Mouse (Mus musculus) frontal cortex, adult 2 months (tissue): ENCODE measurements at regions not wholly inside any gene's neighbourhood (a gene's known extent, or its start where the extent isn't known, plus 50 kb on each side); places are given as distances from the start of the nearest gene placed in this dataset.
A peak's percentile ranks its signal among the peaks of the same experiment; 100 is the strongest.

Source experiments
- DNase-seq, 2 experiments: peaks; one replicate each; pipeline ENCODE4 v3.0.0; 2022; ENCODE audit warnings: low spot score in 1 of 2; ENCODE audit errors: extremely low spot score in 1 of 2

DNA sequence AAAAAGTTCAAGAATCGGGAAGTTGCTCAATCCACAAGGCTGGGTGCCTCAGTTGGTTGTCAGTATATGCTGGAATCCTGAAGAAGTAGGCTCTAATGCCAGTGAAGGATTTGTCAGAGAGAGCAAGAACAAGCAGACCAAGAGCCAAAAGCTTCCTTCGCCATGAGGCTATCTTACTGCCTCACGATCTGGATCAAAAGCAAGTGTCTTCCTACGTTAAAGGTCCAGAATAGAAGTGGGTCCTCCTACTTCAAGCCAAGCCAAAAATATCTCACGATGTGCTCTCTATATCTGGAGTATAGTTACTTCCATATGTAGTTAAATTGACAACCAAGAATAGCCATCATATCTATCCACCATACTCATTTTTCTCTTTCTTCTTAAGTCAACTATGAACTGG lies 102.5 kb upstream of the 4930578C19Rik start:
- DNase-seq = peak; percentile 27 to 33

DNA sequence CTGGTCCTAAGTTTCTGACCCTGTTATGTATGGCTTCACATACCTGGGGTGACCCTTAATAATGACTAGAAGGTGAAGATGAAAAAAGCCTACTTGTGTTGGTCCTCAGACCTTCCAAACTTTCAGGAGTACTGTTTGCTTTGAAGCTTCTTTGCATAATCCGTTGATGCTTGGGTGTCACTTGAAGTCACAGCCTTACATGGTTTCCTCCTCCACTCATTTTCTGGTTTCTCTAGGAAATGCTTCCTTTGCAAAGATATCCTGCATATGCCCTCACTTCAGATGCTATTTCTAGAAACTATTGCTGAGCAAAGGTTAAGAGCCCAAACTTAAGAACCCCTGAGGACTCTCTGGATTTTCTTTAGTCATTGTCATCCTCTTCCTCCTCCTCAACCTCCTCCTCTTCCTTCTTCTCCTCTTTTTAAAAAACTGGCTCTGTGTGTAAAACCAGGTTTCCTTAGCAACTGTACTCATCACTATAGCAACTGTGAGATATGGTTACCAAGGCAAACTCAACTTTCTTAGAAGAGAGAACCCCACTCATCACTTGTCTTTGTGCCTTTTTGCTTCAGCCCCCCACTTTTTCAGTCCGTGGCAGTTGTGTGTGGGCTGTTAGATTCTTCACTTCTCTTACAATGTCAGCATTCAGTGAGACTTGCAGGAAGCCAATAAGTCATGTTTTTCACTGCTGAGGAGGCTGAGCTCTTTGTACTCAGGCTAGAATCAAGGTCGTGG lies 59.2 kb upstream of the 4930578C19Rik start:
- peak; percentile 59 to 69 for DNase-seq
